Mouse (Mus musculus) ovary, postnatal 14 days (tissue): Measurements from ENCODE around the gene Idnk.
"Not testable (repeated sequence)": the region's sequence is repeated elsewhere in the genome, so short reads cannot be mapped to it uniquely, and the experiment has no call there.

ENCODE experiments used
- DNase-seq: peaks from one replicate; pipeline ENCODE4 v3.0.0; 2022; ENCODE audit warnings: low spot score

Gene Idnk

DNA sequence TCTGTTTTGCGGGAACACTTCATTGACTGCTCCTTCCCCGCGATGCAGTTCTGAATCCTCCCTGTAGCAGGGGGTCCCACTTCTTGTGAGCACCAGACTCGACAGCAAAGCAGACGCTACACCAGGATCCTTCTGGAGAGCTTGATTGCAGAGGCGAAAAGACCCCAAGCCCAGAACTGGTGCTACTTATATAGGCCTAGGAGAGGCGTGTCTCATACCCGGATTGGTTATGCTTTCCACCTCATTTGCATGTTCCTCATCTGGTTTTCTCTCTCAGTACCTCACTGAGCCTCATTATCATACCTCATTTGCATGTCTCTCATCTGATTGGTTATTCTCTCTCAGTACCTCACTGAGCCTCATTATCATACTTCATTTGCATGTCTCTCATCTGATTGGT lies 10.8 kb upstream of the Idnk start:
- DNase-seq, result not testable (repeated sequence)

DNA sequence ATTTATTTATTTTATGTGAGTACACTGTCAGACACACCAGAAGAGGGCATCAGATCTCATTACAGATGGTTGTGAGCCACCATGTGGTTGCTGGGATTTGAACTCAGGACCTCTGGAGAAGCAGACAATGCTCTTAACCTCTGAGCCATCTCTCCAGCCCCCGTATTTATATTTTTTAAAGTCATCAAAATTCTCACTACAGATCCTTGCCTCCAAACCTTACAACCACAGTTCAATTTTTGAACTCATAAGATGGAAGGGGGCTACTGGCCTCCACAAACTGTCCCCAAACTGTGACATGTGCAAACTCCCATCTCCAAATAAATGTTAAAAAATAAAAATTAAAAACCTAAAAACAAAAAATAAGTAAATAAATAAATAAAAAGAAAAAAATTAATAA lies 9.7 kb upstream of the Idnk start:
- DNase-seq, result no peak

DNA sequence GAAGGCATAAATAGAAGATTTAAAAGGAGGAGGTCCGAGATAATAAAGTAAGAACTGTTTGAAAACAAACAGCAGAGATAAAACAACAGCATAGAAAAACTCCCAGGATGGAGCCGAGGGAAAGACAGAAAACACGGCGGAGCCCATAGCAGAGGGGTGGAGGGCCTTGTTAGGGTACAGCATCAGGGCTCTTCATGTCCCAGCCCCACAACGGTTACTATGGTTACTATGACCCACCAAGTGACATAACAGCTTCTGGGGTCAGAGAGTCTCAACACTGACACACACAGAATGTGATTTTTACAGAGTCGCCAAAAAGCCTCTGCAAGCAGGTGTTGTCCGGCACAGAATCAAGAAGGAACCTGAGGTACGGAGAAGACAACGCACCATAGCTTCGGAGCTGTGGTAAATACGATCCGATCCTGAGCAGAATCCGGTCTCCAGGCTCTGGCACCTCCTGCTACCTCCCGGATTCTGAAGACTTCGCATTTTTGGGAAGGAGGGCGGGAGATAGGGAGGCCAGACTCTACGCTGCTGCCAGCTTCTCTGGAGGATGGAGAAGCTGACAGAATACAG lies 9.1 kb upstream of the Idnk start:
- no peak for DNase-seq

GRCm38 (mm10) chr13:58149033-58149558 lies 8.4 kb upstream of the Idnk start:
- no peak for DNase-seq

DNA sequence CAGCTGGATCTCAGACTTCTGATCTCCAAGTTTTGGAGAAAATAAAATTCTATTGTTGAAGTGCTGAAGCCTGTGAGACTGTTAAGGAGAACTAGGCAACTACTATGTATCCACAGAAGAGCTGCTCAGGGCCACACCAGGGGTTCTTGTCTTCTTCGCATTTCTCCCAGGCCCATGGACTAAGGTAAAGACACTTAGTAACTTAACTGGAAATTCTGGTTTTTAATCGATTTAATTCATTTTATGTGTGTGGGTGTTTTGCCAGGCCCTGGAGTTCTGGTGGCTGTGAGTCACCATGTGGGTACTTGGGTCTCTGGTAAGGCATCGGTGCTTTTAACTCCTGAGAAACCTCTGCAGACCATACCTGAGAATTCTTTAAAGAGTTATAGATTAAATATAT lies 7.8 kb upstream of the Idnk start:
- DNase-seq, result no peak

DNA sequence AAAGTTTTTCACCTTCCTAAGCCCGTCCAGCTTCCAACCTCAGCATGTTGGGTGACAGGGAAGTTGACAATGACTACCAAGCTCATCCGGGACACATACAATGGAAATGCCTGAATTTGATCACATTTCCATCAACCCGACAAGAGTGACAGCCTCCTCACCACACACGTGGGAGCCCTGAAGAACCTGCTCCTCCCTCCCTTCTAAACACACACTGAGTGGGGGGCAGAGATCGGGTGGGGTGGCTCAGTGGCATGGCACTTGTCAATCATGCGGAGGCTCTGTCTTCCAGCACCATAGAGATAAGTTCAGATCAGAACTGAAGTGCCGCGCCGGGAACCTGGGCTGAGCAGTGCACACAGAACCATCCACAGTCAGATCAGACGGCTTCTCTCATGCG lies 7.0 kb upstream of the Idnk start:
- no peak for DNase-seq

DNA sequence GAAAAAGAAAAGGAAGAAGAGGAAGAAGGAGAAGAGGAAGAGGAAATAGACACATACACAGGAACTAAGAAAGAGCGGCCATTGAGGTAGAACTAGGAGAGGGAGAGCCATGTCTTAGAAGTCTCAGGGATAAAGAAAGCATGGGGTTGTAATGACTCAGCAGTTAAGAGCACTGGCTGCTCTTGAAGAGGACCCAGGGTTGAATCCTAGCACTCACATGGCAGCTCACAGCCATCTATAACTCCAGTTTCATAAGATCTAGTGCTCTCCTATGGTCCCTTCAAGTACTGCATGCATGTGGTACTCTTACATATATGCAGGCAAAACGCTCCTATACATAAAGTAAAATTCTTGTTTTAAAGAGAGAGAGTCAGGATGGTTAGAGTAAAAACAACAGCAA lies 1.4 kb upstream of the Idnk start:
- no peak for DNase-seq

DNA sequence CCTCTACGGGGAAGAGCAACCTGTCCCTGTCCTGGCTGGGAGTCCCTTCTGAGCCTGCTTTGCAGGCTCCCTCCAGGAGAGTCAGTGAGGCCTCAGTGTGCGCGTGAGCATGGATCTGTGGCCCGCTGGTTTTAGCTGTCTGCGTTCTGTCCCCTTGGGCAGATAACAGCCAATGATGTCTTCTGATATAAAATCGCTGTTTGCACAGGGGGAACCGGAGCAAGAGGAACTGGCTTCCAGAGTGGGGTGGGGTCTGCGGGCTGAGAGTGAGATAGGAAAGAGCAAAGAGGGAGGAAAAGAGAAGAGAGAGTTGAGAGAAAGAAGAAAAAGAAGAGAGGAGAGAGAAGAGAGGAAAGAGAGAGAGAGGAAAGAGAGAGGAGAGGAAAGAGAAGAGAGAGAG lies 413 bp upstream of the Idnk start:
- no peak for DNase-seq

DNA sequence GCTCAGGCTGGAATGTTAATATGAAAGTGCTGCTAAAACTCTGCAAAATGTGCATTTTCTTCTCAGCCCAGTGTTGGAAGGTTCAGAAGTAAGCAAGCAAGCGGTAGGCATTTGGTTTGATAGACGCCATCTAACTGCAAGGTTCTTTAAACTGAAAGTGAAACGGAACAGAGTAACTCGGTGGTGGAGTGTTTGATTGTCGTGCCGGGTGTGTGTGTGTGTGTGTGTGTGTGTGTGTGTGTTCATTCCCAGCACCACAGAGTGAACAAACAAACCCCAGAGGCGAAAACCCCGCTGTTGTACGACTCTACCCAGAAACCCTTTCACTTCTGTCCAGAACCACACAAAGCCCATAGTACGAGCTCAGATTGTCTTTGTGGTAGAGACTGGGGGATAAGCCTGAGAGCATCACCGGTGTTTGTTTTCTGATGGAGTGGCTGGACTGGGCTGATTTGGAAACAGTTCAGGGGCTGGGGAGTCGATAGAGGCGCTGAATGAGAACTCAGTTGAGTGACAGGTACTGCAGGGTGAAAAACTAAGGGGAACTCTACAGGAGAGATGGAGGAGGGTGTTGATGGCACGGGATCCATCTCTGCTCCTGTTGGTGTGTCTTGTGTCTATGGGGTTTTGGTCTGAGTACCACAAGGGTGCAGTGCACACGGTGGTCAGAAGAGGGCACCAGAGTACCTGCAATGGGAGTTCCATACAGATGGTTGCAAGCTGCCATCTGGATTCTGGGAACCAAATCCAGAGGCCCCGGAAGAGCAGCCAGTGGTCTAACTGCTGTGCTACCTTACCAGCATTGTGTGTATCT lies 857 bp downstream of the Idnk start:
- peak; percentile 84 for DNase-seq

- DNase-seq, result no peak
Observed at GRCm38 (mm10) chr13:58160761-58161160, 3.3 kb downstream of the Idnk start.

DNA sequence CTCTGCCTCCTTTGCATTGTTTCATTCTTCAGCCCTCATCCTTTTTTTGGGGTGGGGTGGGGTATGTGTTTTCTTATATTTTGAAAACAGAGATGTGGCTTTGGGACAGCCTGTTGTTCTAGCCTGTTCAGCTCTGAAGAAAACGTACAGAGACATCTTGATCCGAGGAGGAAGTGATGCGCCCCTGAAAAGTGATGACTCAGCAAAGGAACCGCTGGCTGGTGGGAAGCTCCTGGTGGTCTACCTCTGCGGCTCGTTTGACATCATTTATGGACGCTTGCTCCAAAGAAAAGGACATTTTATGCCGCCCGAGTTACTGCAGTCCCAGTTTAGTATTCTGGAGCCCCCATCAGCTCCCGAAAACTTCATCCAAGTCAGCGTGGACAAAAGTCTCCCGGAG lies 5.9 kb downstream of the Idnk start:
- no peak for DNase-seq

- no peak for DNase-seq
Observed at GRCm38 (mm10) chr13:58168119-58168518, 10.7 kb downstream of the Idnk start.

DNA sequence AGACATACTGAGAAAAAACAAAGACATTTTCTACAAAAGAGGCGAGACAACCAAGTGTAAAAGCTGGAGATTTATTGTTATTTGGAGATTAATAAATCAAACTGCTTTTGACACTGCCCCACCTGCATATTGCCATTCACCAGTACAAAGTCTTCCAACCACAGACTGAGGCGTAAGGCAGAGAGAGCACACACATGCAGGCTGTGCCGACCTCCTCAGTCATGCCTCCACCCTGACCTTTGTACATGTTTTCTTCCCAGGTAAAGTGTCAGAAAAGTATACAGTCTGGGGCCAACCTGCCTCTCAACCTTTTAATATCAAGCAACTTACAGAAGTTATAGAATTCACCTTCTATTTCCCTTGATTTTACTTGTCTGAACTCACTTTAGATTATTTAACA lies 18.7 kb downstream of the Idnk start:
- no peak for DNase-seq

- DNase-seq, result peak; percentile 100
Observed at GRCm38 (mm10) chr13:58177511-58178208, 20.2 kb downstream of the Idnk start.

DNA sequence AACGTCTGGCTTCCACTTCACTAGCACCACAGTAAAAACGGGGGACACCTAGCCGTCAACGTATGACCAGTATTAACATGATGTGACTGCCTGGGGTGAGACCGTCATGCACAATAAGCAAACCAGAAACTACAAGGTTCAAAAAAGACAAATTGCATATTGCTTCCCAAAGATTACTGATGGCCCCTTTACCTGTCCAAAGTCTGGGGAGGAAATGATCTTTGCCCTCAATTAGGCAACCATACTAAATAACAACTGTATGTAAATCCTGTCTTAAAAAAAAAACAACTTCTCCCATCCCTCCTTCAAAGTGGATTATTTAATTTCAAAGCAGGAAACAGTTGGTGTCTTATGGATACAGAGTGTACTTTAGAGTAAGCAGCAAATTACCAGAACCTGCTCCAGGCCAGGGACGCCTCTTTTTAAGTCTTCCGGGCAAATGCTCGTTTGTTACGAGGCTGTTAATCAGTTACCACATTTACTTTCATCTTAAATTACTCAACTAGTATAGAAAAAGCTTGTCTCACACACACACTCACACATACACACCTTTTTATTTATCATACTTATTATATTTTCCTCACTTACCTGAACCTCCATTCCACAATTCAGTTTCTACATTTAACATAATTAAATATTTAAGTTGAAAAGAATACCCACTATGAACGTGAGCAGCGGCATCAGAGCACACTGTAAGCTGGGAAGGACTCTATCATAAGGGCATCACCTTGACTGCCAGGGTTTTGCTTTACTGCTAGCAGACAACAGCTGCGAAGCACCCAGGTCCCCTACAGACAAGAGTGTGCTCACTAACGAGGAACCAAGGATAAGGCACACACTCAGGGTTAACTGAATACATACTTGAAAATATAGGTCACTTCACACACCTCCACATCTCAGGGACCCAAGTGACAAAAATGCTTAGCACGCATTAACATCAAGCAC lies 24.4 kb downstream of the Idnk start:
- no peak for DNase-seq

DNA sequence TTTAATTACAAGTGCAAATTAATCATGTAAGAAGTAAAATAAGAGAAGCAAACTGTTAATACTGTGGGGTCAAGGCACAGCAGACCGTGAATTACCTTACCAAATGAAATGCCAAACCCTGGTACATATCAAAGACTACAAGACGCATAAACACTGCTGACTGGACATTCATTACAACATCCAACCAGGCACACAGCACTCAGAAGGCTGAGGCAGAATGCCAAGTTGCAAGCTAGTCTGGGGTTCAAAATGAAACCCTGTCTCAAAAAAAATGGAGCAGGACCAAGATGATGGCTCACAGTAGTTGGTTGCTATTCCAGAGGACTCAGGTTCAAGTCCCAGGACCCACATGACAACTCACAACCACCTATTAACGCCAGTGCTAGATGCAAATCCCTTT lies 26.7 kb downstream of the Idnk start:
- DNase-seq, result no peak

- no peak for DNase-seq
Observed at GRCm38 (mm10) chr13:58186281-58186680, 28.8 kb downstream of the Idnk start.

- no peak for DNase-seq
Observed at GRCm38 (mm10) chr13:58187751-58188150, 30.3 kb downstream of the Idnk start.

DNA sequence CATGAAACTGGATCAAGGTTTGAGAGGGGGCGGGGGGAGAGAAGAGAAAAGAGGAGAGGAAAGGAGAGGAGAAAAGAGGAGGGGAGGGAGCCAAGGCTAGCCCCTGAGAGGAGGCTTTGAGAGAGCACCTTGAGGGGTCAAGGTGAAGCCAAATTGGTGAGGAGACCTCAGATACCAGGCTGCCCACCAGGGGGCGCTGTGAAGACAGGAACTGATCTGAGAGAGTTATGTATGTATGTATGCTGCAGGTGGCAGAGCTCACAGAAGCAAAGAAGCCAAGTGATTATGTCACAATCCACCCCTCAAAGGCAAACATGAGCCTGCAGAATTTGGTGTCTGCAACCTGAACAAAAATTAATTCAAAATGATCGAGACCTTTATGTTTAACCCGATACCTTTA lies 31.0 kb downstream of the Idnk start:
- DNase-seq, result peak; percentile 78

DNA sequence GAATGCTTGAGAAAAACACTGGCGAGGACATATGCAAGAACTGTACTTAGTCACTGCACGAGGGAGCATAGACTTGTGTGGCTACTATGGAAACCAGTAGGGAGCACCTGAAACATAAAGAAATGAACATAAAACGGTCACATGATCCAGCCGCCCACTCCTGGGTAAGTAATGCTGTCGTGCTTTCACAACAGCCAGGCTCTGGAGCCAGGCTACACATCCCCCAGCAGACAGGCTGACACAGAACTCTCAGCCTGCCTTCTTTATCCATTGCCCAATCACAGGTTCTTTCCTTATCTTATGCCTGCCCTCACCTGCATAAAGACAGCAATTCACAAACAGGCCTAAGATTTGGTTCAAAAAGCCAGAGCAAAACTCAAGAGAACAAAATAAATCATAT lies 32.0 kb downstream of the Idnk start:
- DNase-seq, result no peak

- DNase-seq, result no peak
Observed at GRCm38 (mm10) chr13:58191516-58191915, 34.1 kb downstream of the Idnk start.

GRCm38 (mm10) chr13:58192146-58192545 lies 34.7 kb downstream of the Idnk start:
- DNase-seq, result no peak
